Mouse (Mus musculus) natural killer cell, adult 2 months (primary cell): ENCODE data around the gene Spg21.

ENCODE experiments used
- DNase-seq, 2 experiments: peaks; one replicate each; pipeline ENCODE4 v3.0.0; 2022; ENCODE audit warnings: low spot score in 2 of 2

The Spg21 gene

GRCm38 (mm10) chr9:65460732-65461442, at the start of gene Spg21:
TSS of gene Spg21 (plus strand) at chr9:65460947.
- DNase-seq = peak; percentile 96 to 97

- DNase-seq = no peak
These were observed 49.4 kb upstream of the Spg21 start for GRCm38 (mm10) chr9:65411326-65411725.

- no peak for DNase-seq
These were observed 43.0 kb upstream of the Spg21 start for GRCm38 (mm10) chr9:65417738-65418137.

- DNase-seq = no peak
These were observed 41.1 kb upstream of the Spg21 start for GRCm38 (mm10) chr9:65419633-65420032.

- no peak for DNase-seq
These were observed 37.8 kb upstream of the Spg21 start, which contains the start of gene Slc51b for GRCm38 (mm10) chr9:65422760-65423501. TSS of gene Slc51b (minus strand) at chr9:65422955.

GRCm38 (mm10) chr9:65424393-65424792, 36.4 kb upstream of the Spg21 start:
- no peak for DNase-seq

- no peak for DNase-seq
These were observed 33.2 kb upstream of the Spg21 start for GRCm38 (mm10) chr9:65427511-65427910.

- DNase-seq = no peak
These were observed 32.7 kb upstream of the Spg21 start for GRCm38 (mm10) chr9:65428003-65428402.

- no peak for DNase-seq
These were observed 30.3 kb upstream of the Spg21 start for GRCm38 (mm10) chr9:65430401-65430800.

- no peak for DNase-seq
These were observed 29.8 kb upstream of the Spg21 start for GRCm38 (mm10) chr9:65430921-65431320.

GRCm38 (mm10) chr9:65432236-65432635, 28.5 kb upstream of the Spg21 start:
- DNase-seq = peak; percentile 82 to 84

GRCm38 (mm10) chr9:65434140-65434539, 26.6 kb upstream of the Spg21 start:
- peak; percentile 38 to 59 for DNase-seq

- no peak for DNase-seq
These were observed 25.5 kb upstream of the Spg21 start for GRCm38 (mm10) chr9:65435211-65435610.

- DNase-seq = peak; percentile 92 to 96
These were observed 25.0 kb upstream of the Spg21 start, which contains the start of gene Mtfmt for GRCm38 (mm10) chr9:65435671-65436301. TSS of gene Mtfmt (plus strand) at chr9:65435782.

GRCm38 (mm10) chr9:65444692-65445091, 16.1 kb upstream of the Spg21 start:
- DNase-seq = no peak

GRCm38 (mm10) chr9:65447951-65448350, 12.8 kb upstream of the Spg21 start:
- no peak for DNase-seq

GRCm38 (mm10) chr9:65458975-65459374, 1.8 kb upstream of the Spg21 start:
- DNase-seq = no peak

- no peak for DNase-seq
These were observed 549 bp upstream of the Spg21 start for GRCm38 (mm10) chr9:65460198-65460597.

- no peak for DNase-seq
These were observed 1.8 kb downstream of the Spg21 start for GRCm38 (mm10) chr9:65462544-65462943.

GRCm38 (mm10) chr9:65464161-65464560, 3.4 kb downstream of the Spg21 start:
- no peak for DNase-seq

- DNase-seq = no peak
These were observed 4.5 kb downstream of the Spg21 start for GRCm38 (mm10) chr9:65465241-65465640.

GRCm38 (mm10) chr9:65467686-65468085, 6.9 kb downstream of the Spg21 start:
- DNase-seq = no peak

- DNase-seq = no peak
These were observed 12.0 kb downstream of the Spg21 start for GRCm38 (mm10) chr9:65472769-65473168.
